Mouse (Mus musculus): ENCODE measurements around the gene Znrf1.

The Znrf1 gene

GRCm38 (mm10) chr8:111566326-111566725 is 30.4 kb downstream of the Znrf1 start:
- no peak for DNase-seq (ENCODE audit: extremely low spot score, low read depth, low spot score)

DNA sequence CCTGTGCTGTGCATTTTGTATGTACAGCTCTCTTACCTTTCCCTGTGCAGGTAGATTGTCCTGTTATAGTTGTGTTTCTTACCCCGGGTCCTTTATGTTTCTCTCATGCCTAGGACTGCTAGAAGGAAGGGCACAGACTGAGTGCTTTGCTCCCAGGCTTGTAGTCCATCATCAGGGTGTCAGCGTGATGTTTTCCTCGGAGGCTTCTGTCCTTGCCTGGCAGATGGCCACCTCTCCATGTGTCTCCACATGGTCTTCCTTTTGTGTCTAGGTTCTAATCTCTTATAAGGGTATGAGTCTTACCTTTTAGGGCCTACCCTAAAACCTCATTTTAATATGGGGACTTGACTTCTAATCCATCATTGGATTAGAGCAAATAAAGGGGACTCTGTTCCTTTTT is 31.7 kb downstream of the Znrf1 start:
- no peak for DNase-seq (ENCODE audit: extremely low spot score, low read depth, low spot score)

GRCm38 (mm10) chr8:111568029-111568428 is 32.1 kb downstream of the Znrf1 start:
- DNase-seq (ENCODE audit: extremely low spot score, low read depth, low spot score), result no peak

DNA sequence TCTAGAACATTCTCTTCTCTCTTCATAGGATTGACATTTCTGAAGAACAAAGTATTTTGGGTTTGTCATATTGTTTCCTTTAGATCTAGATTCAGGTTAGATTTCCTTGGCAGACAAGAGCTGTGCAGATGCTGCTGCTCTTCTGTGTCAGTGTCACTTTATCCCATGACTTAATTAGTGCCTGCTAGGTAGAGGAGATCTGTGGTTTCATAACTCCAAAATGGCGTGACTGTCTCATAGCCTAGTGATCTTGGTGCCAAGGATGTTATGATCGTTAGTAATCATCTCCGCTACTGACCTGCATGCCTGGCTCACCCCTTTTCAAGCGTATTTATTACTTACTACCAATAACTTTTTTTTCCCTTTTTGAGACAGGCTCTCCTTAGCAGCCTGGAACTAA is 34.0 kb downstream of the Znrf1 start:
- DNase-seq (ENCODE audit: extremely low spot score, low read depth, low spot score), result no peak

GRCm38 (mm10) chr8:111570432-111570831 is 34.5 kb downstream of the Znrf1 start:
- DNase-seq (ENCODE audit: extremely low spot score, low read depth, low spot score), result no peak

DNA sequence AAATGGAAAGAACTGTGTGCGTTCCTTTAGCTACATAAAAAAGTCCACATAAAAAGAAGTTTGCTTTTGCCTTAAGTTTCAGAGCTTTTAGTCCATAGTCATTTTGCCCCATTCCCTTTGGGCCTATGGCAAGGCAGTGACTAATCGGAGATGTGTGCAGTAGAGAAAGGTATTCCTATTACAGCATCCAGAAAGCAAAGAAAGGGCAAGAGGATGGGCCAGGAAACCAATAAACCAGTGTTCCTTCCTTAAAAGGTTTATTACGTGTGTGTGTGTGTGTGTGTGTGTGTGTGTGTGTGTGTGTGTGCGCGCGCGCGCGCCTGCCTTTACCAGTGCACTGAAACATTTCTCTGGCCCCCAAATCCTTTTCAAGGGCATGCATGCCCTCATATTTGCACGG is 35.8 kb downstream of the Znrf1 start:
- no peak for DNase-seq (ENCODE audit: extremely low spot score, low read depth, low spot score)

DNA sequence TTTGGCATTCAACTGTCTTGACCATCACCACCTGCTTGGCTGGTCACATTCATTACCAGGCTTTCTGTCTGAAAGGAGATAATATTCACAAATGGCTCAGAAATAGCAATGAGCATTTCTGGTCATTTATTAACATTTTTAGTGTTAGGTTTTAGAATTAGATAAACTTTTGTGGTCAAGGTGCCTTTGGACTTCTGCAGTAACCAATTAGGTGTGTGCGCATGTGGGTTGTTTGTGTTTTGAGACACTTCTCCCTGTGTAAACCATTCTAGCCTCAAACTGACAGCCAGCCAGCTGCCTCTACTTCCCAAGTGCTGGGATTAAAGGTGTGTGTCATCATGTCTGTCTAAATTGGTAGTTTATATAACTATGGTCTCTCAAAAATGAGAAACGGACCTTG is 36.5 kb downstream of the Znrf1 start:
- no peak for DNase-seq (ENCODE audit: extremely low spot score, low read depth, low spot score)

DNA sequence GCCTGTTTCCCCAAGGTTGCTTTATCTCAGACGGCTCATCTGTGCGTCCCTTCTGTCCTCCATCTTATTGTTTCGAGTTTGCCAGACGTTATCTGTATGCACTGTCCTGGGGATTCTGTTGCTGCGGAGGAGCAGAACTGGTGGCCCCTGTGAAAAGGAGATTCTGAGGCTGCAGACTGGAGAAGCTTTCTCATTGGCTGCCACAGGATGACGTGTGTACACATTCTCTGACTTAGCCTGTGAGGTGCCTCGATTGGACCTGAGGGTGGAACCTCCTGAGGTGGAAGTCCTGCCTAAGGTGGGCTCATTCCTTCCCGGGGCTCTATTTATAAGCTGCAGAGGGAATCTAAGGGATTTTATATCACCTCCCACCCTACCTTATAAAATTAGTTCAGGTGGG is 37.7 kb downstream of the Znrf1 start:
- DNase-seq (ENCODE audit: extremely low spot score, low read depth, low spot score), result no peak

DNA sequence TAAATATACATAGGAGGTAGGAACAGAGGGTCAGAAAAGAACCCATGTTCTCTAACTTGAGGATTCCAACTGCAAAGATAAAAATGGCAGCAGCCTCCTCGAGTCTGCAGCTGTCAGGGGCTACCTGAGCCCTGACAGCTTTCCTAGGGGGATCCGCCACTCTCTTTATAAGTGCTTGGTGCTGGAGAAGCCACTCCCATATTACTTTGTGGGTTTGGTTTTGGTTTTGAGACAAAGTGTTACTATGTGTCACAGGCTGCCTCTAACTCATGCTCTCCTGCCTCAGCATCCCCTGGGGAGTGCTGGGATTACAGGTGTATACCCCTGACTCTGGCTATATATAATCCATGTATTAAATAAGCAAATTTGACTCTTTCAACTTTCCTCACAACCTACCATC is 38.1 kb downstream of the Znrf1 start:
- no peak for DNase-seq (ENCODE audit: extremely low spot score, low read depth, low spot score)

GRCm38 (mm10) chr8:111575492-111575891 is 39.6 kb downstream of the Znrf1 start:
- no peak for DNase-seq (ENCODE audit: extremely low spot score, low read depth, low spot score)

GRCm38 (mm10) chr8:111576501-111576900 is 40.6 kb downstream of the Znrf1 start:
- DNase-seq (ENCODE audit: extremely low spot score, low read depth, low spot score), result no peak

DNA sequence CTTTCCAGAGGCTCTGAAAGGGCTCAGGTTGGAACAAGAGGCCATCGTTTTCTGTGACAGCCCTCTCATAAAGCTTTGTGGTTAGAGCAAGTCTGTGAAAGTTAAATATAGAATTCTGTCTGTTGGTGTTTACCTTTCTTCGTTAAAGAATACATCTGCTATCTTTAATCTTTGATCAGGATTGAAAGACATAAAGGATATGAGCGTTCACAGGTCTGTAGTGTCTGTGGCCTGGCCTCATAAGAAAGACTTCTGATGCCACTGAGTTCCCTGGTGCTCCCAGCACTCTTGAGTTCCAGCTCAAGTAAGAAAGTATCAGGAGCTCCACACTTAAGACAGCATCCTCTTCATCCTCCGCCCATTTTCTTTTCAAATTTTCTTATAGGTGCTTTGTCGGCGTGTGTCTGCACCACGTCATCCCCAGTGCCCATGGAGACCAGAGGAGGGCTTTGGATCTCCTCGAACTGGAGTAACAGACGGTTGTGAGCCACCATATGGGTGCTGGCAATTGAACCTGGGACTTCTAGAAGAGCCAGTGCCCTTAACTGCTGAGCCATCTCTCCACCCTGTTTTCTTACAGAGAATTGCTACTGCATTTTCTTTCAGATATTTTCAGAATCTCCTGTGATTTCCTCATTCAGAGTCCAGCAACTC is 42.1 kb downstream of the Znrf1 start:
- DNase-seq (ENCODE audit: extremely low spot score, low read depth, low spot score), result no peak

GRCm38 (mm10) chr8:111579318-111579717 is 43.4 kb downstream of the Znrf1 start:
- no peak for DNase-seq (ENCODE audit: extremely low spot score, low read depth, low spot score)

DNA sequence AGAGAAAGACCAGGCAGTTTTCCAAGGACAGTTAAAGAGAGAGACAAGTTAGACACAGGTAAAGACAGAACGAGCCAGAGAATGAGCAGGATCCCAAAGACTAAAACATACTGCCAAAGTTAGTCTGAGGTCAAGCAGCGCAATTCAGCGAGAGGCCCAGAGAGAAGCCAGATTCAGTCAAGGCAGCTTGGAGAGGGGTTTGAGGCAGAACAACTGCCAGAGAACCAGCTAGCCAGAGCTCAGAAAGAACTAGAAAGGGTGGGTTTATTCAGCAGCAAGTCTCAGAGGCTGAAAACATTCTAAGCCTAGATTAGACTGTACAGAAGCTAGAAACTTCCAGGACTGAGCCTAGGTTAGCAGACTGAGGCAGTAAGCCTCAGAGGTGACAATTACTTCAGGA is 44.4 kb downstream of the Znrf1 start:
- no peak for DNase-seq (ENCODE audit: extremely low spot score, low read depth, low spot score)

- DNase-seq (ENCODE audit: extremely low spot score, low read depth, low spot score), result no peak
These were observed 46.5 kb downstream of the Znrf1 start for GRCm38 (mm10) chr8:111582386-111582785.

GRCm38 (mm10) chr8:111584946-111585345 is 49.0 kb downstream of the Znrf1 start:
- no peak for DNase-seq (ENCODE audit: extremely low spot score, low read depth, low spot score)

- no peak for DNase-seq (ENCODE audit: extremely low spot score, low read depth, low spot score)
These were observed 51.7 kb downstream of the Znrf1 start for GRCm38 (mm10) chr8:111587545-111588094.

DNA sequence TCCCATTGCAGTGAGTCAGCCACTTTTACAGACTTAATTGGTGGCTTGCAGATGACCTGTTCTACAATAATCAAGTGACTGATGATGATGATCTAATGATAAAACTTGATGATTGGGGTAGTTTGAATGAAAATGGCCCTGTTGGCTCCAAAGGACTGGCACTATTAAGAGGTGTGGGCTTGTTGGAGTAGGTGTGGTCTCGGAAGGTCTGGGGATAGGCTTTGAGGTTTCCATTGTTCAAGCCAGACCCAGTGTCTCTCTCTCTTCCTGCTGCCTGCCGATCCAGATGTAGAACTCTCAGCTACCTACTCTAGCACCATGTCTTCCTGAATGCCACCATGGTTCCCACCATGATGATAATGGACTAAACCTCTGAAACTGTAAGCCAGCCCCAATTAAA is 52.4 kb downstream of the Znrf1 start:
- DNase-seq (ENCODE audit: extremely low spot score, low read depth, low spot score), result no peak

DNA sequence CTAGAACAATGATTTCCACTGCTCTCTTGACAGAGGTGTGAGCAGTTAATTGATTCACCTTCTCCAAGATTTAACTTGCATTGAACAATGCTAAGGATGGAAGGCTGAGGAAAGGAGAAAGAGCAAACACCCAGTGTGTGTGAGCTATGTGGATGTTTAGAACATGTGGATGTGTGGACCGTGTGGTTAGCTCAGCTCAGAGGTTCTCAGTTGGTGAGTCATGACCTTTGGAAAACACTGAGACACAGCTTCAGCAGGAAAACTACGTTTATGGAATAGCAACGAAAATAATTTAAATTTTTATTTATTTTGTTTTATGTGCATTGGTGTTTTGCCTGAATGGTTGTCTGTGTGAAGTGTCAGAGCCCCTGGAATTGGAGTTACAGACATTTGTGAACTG is 54.3 kb downstream of the Znrf1 start:
- no peak for DNase-seq (ENCODE audit: extremely low spot score, low read depth, low spot score)

DNA sequence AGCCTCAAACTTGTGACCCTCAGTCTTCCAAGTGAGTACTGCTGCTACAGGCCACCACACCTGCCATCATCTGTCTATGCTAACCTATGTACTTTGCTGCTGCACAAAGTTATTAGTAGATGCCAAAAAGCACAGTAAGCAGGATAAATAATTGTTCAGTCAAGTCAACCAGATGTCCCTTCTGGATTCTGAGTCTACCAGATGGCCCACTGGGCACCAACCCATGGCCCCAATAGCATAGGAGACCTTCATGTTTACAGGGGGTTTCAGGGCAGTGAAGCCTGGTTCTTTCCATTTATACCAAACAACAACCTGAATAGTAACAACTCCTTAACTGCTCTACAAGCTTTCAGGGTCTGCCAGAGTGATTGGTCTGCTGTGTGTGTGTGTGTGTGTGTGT is 55.3 kb downstream of the Znrf1 start:
- DNase-seq (ENCODE audit: extremely low spot score, low read depth, low spot score), result no peak

DNA sequence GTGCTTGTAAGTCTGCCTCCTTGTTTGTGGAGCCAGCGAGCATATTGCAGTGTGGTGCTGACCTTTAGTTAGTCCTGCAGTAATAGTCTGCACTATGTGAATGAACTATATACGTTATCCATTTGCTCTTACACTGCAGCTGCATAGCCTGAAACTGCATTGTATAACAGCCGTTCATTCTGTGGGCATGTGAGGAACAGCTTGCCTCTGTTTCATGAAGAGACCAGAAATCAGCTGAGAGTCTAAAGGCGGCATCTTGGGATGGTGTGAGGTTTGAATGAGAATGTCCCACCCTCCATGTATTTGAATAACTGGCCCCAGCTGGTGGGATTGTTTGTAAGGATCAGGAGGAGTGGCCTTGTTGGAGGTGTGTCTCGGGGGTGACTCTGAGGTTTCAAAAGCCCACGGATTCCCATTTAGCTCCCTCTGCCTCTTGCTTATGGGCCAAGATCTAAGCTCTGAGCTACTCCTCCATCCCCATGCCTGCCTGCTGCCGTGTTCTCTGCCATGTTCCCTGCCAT is 56.6 kb downstream of the Znrf1 start:
- no peak for DNase-seq (ENCODE audit: extremely low spot score, low read depth, low spot score)

DNA sequence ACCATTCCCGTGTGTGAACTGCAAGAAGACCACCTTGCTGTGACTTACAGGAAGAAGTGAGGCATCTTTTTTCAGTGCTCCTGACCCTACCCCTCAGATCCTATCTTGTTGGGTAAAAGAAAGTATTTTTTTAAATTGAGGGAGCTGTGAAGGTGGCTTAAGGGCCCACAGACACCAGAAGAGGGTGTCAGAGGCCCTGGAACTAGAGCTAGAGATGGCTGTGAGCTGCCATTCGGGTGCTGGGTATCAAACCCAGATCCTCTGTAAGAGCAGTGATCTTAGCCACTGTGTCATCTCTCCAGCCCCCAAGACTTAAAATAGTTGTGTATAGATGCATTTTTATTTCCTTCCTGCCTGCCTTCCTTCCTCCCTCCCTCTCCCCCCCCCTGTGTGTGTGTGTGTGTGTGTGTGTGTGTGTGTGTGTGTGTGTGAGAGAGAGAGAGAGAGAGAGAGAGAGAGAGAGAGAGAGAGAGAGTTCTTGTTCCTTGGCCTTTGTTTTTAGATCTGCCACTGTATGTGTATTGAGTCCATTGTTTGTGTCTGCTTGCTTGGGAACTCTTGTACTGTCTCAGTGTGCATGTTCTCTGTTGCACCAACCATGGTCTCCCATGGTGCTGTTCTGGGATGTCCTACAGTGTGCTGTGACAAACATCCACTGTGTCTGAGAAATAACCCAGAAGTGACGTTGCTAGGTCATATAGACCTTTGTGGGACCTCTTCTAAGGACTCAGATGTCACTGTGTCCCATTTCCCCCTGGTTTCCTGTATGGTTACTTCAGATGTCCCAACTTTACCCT is 58.3 kb downstream of the Znrf1 start:
- DNase-seq (ENCODE audit: extremely low spot score, low read depth, low spot score), result no peak

All from hindlimb bud, embryonic 11.5 days (tissue).